Mouse (Mus musculus): Measurements from ENCODE around the gene Zdhhc19.

GRCm38 (mm10) chr16:32501459-32501858 lies 5.4 kb downstream of the Zdhhc19 start:
- TF ChIP-seq CTCF (IDR thresholded peaks at IDR 0.05; ENCODE audit: extremely low read depth, insufficient read length, insufficient replicate concordance, low read depth, low read length): no peak
- no peak for TF ChIP-seq POLR2A (IDR thresholded peaks at IDR 0.05; ENCODE audit: low read depth, low read length)

All from small intestine, adult 2 months (tissue).